Mouse (Mus musculus) naive thymus-derived CD4-positive, alpha-beta T cell, adult 2 months (primary cell): ENCODE data around the gene 4833439L19Rik.
A peak's percentile ranks its signal among the peaks of the same experiment; 100 is the strongest.

Experiments used
- DNase-seq: peaks from one replicate; pipeline ENCODE4 v3.0.0-alpha.2; 2011; ENCODE audit warnings: low read depth

The 4833439L19Rik gene

DNA sequence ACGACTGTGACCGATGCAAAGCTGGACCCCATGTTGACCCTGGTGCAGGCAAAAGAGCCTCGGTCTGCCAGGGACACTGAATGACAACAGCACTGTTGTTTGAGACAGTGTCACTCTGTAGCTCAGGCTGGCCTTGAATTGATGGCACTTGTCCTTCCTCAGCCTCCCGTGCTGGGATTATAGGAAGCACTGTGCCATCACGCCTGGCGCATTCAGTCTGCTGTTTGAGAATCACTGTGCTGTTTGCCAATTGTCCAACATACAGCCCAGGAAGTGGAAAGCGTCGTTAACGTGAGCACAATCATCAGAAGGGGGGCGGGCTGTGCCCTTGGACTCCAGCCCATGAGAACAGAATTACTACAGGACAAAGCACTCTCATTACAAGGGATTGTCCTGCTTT, 16.9 kb upstream of the 4833439L19Rik start:
- DNase-seq = no peak

GRCm38 (mm10) chr13:54581385-54581784, 16.1 kb upstream of the 4833439L19Rik start:
- no peak for DNase-seq

DNA sequence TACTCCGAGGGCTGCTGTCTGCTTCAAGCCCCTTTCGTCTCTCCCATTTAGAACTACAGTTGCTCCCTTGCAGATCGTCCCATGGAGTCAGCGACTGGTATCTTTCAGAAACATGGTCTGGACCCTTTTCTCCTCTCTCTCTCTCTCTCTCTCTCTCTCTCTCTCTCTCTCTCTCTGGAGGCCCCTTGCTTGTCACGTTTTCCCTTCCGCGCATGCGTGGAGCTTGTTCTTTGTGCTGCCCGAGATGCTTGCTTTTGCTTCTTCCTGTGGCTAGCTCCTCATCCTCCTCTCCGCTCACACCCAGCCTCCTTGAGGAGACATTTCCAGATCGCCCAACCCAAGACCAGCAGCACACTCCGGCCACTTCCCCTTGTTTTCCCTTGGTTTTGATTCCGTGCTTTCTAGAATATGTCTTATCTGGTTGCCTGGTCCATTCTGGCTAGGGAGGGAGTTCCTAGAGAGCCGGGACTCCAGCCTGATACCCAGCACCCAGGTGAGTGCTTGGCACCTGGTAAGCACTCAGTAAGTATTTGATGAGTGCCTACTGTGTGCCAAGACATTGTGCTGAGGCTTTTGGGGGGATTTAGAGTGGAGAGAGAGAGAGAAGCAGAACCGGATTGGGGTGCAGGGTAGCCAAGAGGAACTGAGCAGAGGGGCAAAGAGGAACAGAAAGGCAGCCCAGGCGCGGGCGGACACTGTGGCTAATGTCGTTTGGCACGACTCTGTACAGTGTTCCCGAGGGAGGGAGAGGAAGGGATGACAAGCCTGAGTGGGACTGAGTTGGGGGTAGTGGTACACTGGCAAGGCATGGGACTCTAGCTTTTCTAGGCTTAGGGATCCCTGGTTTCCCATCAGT, 12.6 kb upstream of the 4833439L19Rik start:
- DNase-seq = no peak

- DNase-seq = no peak
Measured at GRCm38 (mm10) chr13:54575489-54575888, 10.3 kb upstream of the 4833439L19Rik start.

- peak; percentile 47 for DNase-seq
Measured at GRCm38 (mm10) chr13:54574854-54575481, 9.7 kb upstream of the 4833439L19Rik start, which contains the start of gene Arl10. Gene Arl10, plus strand, starts transcription at chr13:54575015.

DNA sequence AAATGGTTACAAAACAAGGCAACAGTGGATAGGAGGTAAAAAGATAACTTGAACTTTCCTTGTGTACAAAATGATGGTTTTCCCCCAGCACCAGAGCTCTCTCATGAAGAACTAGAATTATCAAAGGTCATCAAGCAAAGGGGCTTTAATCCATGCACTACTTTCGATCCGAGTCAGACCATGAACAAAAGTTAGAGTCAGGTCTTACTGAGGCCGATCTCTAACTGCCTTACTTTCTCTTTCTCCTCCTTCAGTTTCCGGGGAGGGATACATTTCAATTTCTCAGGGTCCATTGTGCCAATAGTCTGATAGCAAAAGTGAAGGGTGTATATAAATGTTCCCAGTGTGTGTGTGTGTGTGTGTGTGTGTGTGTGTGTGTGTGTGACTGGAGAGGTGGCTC, 7.4 kb upstream of the 4833439L19Rik start:
- DNase-seq = no peak

- no peak for DNase-seq
Measured at GRCm38 (mm10) chr13:54571637-54572036, 6.4 kb upstream of the 4833439L19Rik start.

GRCm38 (mm10) chr13:54570736-54571135, 5.5 kb upstream of the 4833439L19Rik start:
- DNase-seq = no peak

- DNase-seq = no peak
Measured at GRCm38 (mm10) chr13:54569282-54569681, 4.0 kb upstream of the 4833439L19Rik start.

GRCm38 (mm10) chr13:54568380-54568779, 3.1 kb upstream of the 4833439L19Rik start:
- no peak for DNase-seq

GRCm38 (mm10) chr13:54565594-54566345, 535 bp upstream of the 4833439L19Rik start:
- DNase-seq = no peak

DNA sequence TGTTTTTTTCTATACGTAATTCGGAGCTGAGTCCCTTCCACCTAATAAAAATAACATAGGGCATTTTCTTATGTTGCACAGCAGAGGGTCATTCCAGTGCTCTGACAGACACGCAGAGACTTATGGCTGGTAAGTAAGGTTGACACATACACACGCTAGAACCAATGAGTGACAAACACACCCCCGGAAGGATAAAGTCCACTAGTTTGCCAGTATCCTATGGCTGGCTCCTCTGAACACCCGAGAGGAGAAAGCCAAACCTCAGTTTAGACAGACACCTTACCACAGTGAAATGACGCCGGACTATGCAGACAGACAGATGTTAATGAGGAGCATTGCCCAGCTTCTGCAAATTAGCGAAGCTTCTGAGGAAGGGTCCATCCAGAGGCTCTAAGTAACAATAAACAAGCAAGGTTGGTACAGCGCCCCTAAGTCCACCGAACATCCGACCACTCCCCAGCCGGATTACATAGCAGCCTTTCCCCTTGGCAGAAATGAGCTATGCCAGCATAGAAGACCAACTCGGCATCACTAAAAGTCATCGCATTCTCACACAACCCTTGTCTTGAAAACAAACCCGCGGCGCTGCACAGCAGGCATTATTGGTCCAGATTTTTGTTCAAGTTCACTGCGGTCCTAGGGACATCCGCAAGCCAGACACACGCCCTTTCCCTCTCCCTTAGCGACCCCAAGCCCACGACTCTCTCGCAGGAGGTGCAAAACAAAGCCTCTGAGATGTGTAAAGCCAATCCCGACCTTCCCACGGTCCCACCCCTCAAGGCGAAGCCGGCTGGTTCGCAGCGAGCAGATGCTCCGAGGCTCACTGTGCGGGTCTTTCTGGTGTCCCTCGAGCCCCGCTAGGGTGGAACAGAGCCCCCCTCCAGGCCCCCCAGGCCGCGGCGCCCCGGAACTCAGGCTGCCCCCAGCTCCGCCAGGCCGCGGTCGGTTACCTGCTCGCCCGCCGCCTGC, 719 bp downstream of the 4833439L19Rik start:
- DNase-seq = peak; percentile 45

- DNase-seq = no peak
Measured at GRCm38 (mm10) chr13:54562562-54562961, 2.7 kb downstream of the 4833439L19Rik start.

DNA sequence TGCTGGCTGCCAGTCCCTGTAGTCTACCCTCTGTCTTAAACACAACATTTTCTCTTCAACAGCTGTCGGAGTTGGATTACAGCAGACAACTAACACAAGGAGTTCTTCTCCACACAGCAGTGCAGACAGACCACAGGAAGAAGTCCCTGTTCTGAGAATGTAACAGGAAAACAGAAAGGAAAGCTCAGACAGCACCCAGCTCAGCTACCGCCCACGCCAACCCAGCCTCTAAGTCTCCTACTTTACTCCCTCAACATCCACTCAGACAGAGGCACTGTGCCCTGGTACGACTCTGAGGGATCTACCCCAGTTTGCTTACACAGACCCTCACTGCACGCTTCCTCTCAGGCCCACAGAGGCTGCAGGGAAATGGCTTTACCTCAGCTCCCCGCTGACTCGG, 4.6 kb downstream of the 4833439L19Rik start:
- DNase-seq = no peak

DNA sequence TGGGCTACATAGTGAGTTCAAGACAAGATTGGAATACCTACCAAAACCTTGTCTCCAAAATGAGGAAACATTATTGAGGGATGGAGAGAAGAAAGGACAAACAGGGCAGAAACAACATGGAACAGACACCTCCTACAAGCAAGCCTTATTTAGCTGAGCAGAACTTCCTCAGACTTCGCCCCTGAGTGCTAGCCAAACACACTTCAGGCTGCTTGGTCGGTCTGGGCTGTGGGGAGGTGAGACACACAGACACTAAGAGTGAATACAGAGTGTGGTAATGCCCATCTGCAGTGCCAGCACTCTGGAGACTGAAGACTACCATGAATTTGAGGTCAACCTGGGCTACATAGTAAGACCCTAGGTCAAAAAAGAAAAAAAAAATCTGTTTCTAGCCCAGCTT, 5.6 kb downstream of the 4833439L19Rik start:
- no peak for DNase-seq

GRCm38 (mm10) chr13:54557652-54558051, 7.6 kb downstream of the 4833439L19Rik start:
- no peak for DNase-seq

DNA sequence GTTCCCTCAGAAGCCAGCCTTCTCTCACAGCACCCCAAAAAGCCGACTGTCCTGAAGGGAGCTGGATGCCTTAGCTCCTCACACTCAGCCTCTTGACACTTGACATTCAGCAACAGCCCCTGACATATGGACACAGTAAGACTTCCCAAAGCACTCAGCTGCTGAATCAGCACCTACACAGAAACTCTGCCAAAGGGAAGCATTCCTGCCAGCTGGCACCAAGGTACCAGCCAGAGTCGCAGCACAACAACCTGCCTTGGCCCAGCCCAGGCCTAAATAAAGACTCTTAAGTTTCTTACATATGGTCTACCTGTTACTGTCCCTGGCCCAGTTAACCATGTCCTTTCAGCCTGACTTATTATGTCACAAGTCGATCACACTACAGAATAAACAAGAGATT, 8.4 kb downstream of the 4833439L19Rik start:
- DNase-seq = no peak

DNA sequence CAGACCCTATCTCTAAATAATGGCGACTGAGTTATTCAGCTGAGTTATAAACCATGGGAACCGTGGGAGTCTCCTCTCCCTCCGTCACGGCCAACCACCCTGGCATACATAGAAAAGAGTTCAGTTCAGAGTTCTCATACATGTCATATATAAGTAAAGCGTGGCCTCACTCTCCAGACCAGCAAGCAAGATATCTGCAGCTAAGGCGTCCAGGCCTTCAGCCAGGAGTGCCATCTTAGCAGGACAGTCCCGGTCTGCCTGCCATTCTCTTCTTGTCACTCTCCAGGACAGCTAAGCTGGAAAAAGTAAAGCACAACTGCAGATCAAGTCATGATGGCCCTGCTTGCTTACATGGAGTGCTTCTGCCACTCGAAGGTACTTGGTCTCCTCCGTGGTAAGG, 9.1 kb downstream of the 4833439L19Rik start:
- no peak for DNase-seq

- no peak for DNase-seq
Measured at GRCm38 (mm10) chr13:54548036-54548435, 17.2 kb downstream of the 4833439L19Rik start.

DNA sequence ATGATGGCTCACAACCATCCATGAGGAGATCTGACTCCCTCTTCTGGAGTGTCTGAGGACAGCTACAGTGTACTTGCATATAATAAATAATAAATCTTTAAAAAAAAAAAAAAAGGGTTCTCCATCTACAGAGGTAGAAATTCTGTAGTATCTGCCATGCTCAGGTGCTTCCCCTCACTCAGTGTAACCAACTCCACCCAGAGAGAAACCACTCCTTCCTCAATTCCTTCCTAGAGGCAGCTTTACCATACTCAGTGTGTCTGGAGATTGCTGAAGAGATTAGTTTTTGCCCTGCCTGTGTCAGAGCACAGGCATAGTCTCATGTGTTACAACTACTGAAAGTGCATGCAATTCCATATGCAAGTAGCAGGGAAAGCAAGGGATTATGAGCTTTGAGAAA, 33.1 kb downstream of the 4833439L19Rik start:
- no peak for DNase-seq

- no peak for DNase-seq
Measured at GRCm38 (mm10) chr13:54527140-54527539, 38.1 kb downstream of the 4833439L19Rik start.
